ENCODE assay signal across 9 mouse cellular contexts in genomic region chr8:105263244-105263912, GRCm38 (mm10). TPM values are rescaled to one million over a fixed set of nuclear protein-coding genes. Genes with fewer than 3 reads are reported as not detected.
DNase-seq lines count a peak whose midpoint lies in the region; ATAC-seq and TF ChIP-seq lines count a peak whose summit lies in the region.
"Had no signal": no experiment of that assay in that cellular context is flagged by ENCODE, and none has a peak within 500 bp of the region (broad histone marks: within the 10 kb centered on the region; RNA-seq: fewer than 3 reads in every experiment).

No protein-coding gene starts in this region.

- H3K9me3 ChIP-seq in kidney, embryonic 16.5 days (ENCODE audit: low read length): peaks cover 3% of the 10 kb centered on the region; the same call in 1 of the 2 replicates
- no peaks in the 10 kb centered on the region for H3K9me3 ChIP-seq in ES-Bruce4 (replicated peaks; ENCODE audit: control insufficient read depth, insufficient read depth, low read length, poor library complexity, severe bottlenecking)
- peaks cover 6% of the 10 kb centered on the region; the same call in 1 of the 2 replicates for H3K9me3 ChIP-seq in liver, embryonic 13.5 days (replicated peaks)

- peak overlapping the region; percentile 82; the same call in 1 of the 2 replicates for H3K4me3 ChIP-seq in kidney, embryonic 16.5 days (ENCODE audit: low read length)
- no peak overlapping the region for H3K4me3 ChIP-seq in ES-Bruce4 (ENCODE audit: low read depth, low read length)
- peak overlapping the region; percentile 84 for H3K4me3 ChIP-seq in brown adipose tissue, adult 24 weeks (ENCODE audit: insufficient read depth, low read depth, low read length)
- H3K4me3 ChIP-seq in liver, embryonic 13.5 days (replicated peaks): peak overlapping the region; percentile 82

- H3K27ac ChIP-seq in kidney, embryonic 16.5 days (ENCODE audit: low read length): no peak overlapping the region
- H3K27ac ChIP-seq in ES-Bruce4 (ENCODE audit: insufficient read depth, low read length): no peak overlapping the region
- no peak overlapping the region for H3K27ac ChIP-seq in brown adipose tissue, adult 24 weeks (replicated peaks; ENCODE audit: low read depth, low read length)
- H3K27ac ChIP-seq in liver, embryonic 13.5 days: no peak overlapping the region

- no peak for TF ChIP-seq POLR2A in ES-Bruce4 (IDR thresholded peaks at IDR 0.05; ENCODE audit: insufficient read depth, low read length)

- peaks cover 35% of the 10 kb centered on the region for H3K4me1 ChIP-seq in kidney, embryonic 16.5 days (ENCODE audit: insufficient read depth, low read length)
- no peaks in the 10 kb centered on the region for H3K4me1 ChIP-seq in ES-Bruce4 (ENCODE audit: control insufficient read depth, insufficient read depth, low read length)
- H3K4me1 ChIP-seq in brown adipose tissue, adult 24 weeks (ENCODE audit: control insufficient read depth, insufficient read depth, insufficient read length, low read length): peaks cover 5% of the 10 kb centered on the region; the same call in 1 of the 2 replicates
- H3K4me1 ChIP-seq in liver, embryonic 13.5 days (replicated peaks): peaks cover 56% of the 10 kb centered on the region

- H3K36me3 ChIP-seq in kidney, embryonic 16.5 days (ENCODE audit: insufficient read depth, low read length): no peaks in the 10 kb centered on the region
- H3K36me3 ChIP-seq in ES-Bruce4 (ENCODE audit: control insufficient read depth, insufficient read depth, low read length, poor library complexity, severe bottlenecking): no peaks in the 10 kb centered on the region
- H3K36me3 ChIP-seq in liver, embryonic 13.5 days: no peaks in the 10 kb centered on the region

- no peak for TF ChIP-seq EP300 in ES-Bruce4 (IDR thresholded peaks at IDR 0.05; ENCODE audit: insufficient read depth, low read depth, low read length)

- peaks cover 81% of the 10 kb centered on the region for H3K27me3 ChIP-seq in kidney, embryonic 16.5 days (ENCODE audit: insufficient read depth, low read length)
- 0 out of 2 replicates have a peak, but pooled peaks cover 2% of the 10 kb centered on the region for H3K27me3 ChIP-seq in ES-Bruce4 (ENCODE audit: control insufficient read depth, insufficient read depth, low read length, poor library complexity, severe bottlenecking)
- H3K27me3 ChIP-seq in liver, embryonic 13.5 days: peaks cover 70% of the 10 kb centered on the region

- 40% methylated on average over 16 of the region's 16 CpGs for WGBS in kidney, embryonic 16.5 days
- WGBS in liver, embryonic 13.5 days (ENCODE audit: insufficient replicate concordance): 38% methylated on average over 16 of the region's 16 CpGs

- no peak for ATAC-seq in kidney, embryonic 16.5 days (ENCODE audit: low FRiP score, low TSS enrichment)
- no peak for ATAC-seq in liver, embryonic 13.5 days (ENCODE audit: low read depth)

- TF ChIP-seq CTCF in ES-Bruce4 (IDR thresholded peaks at IDR 0.05; ENCODE audit: low read depth, low read length): no peak

- no peak for DNase-seq in kidney, adult 18-20 months
- no peak for DNase-seq in liver, embryonic 13.5 days
- DNase-seq in right cerebral cortex, postnatal 14 days: no peak
- no peak for DNase-seq in B cell, adult 2 months
- DNase-seq in gastrocnemius, postnatal 10 days: no peak
- DNase-seq: adrenal gland, postnatal 25 days had no signal

- no peak overlapping the region for H3K9ac ChIP-seq in kidney, embryonic 16.5 days (replicated peaks; ENCODE audit: low read length)
- H3K9ac ChIP-seq in ES-Bruce4 (ENCODE audit: low read depth, poor library complexity, severe bottlenecking): peak overlapping the region; percentile 64; the same call in 1 of the 2 replicates
- peak overlapping the region; percentile 84 for H3K9ac ChIP-seq in liver, embryonic 13.5 days

- H3K4me2 ChIP-seq in kidney, embryonic 16.5 days (replicated peaks; ENCODE audit: low read depth, low read length): peak overlapping the region; percentile 94
- H3K4me2 ChIP-seq in liver, embryonic 13.5 days: peak overlapping the region; percentile 94

RNA-seq across cellular contexts. Expression of gene Tradd, which starts 1.0 kb away (rescaled TPM):
- polyA plus RNA-seq in kidney, embryonic 16.5 days (2015; fragmentation: Nextera tagmentation; extraction: Ambion mirVana): 23.4 and 26.3 TPM in 2 replicates
- polyA plus RNA-seq in ES-Bruce4 (2011; ENCODE audit: insufficient read depth, insufficient read length, low read depth, missing spikeins): 4.7 and 5.6 TPM in 2 replicates
- polyA plus RNA-seq in brown adipose tissue, adult 24 weeks (2012; ENCODE audit: insufficient read depth, insufficient read length, missing spikeins): 5.1 TPM in 2 replicates
- polyA plus RNA-seq in liver, embryonic 13.5 days (2015; fragmentation: Nextera tagmentation; extraction: Ambion mirVana): 16.2 and 16.7 TPM in 2 replicates
- total RNA-seq in gastrocnemius, postnatal 10 days (2021): 1 to 10 TPM; 3.3 to 4.4 TPM

RNA-seq across cellular contexts. Expression of gene Fbxl8, which starts 1.1 kb away (rescaled TPM):
- 3.0 and 3.1 TPM in 2 replicates for polyA plus RNA-seq in kidney, embryonic 16.5 days (2015; fragmentation: Nextera tagmentation; extraction: Ambion mirVana)
- 1.5 and 1.9 TPM in 2 replicates for polyA plus RNA-seq in ES-Bruce4 (2011; ENCODE audit: insufficient read depth, insufficient read length, low read depth, missing spikeins)
- polyA plus RNA-seq in brown adipose tissue, adult 24 weeks (2012; ENCODE audit: insufficient read depth, insufficient read length, missing spikeins): 2.0 TPM in 2 replicates
- 0.98 and 1.1 TPM in 2 replicates for polyA plus RNA-seq in liver, embryonic 13.5 days (2015; fragmentation: Nextera tagmentation; extraction: Ambion mirVana)
- 1 to 10 TPM in 1 of 2 experiments, under 1 TPM in 1; 0.85 to 1.6 TPM for total RNA-seq in gastrocnemius, postnatal 10 days (2021)

RNA-seq across cellular contexts. Expression of gene Hsf4, which starts 6.2 kb away (rescaled TPM):
- 0.14 and 0.16 TPM in 2 replicates for polyA plus RNA-seq in kidney, embryonic 16.5 days (2015; fragmentation: Nextera tagmentation; extraction: Ambion mirVana)
- 1.1 and 1.4 TPM in 2 replicates for polyA plus RNA-seq in ES-Bruce4 (2011; ENCODE audit: insufficient read depth, insufficient read length, low read depth, missing spikeins)
- 5.0 and 6.9 TPM in 2 replicates for polyA plus RNA-seq in brown adipose tissue, adult 24 weeks (2012; ENCODE audit: insufficient read depth, insufficient read length, missing spikeins)
- 0.10 TPM in 1 of 2 replicates, not detected in the other for polyA plus RNA-seq in liver, embryonic 13.5 days (2015; fragmentation: Nextera tagmentation; extraction: Ambion mirVana)
- total RNA-seq in gastrocnemius, postnatal 10 days (2021): under 1 TPM; 0.42 to 0.70 TPM

RNA-seq across cellular contexts. Expression of gene B3gnt9, which starts 8.4 kb away (rescaled TPM):
- 10.2 and 11.9 TPM in 2 replicates for polyA plus RNA-seq in kidney, embryonic 16.5 days (2015; fragmentation: Nextera tagmentation; extraction: Ambion mirVana)
- polyA plus RNA-seq in ES-Bruce4 (2011; ENCODE audit: insufficient read depth, insufficient read length, low read depth, missing spikeins): 0.37 and 0.67 TPM in 2 replicates
- 1.9 and 2.8 TPM in 2 replicates for polyA plus RNA-seq in brown adipose tissue, adult 24 weeks (2012; ENCODE audit: insufficient read depth, insufficient read length, missing spikeins)
- polyA plus RNA-seq in liver, embryonic 13.5 days (2015; fragmentation: Nextera tagmentation; extraction: Ambion mirVana): 2.3 and 3.2 TPM in 2 replicates
- 1 to 10 TPM; 8.6 to 9.9 TPM for total RNA-seq in gastrocnemius, postnatal 10 days (2021)

RNA-seq across cellular contexts. Expression of gene Nol3, which starts 12.6 kb away (rescaled TPM):
- 1.2 and 1.4 TPM in 2 replicates for polyA plus RNA-seq in kidney, embryonic 16.5 days (2015; fragmentation: Nextera tagmentation; extraction: Ambion mirVana)
- polyA plus RNA-seq in ES-Bruce4 (2011; ENCODE audit: insufficient read depth, insufficient read length, low read depth, missing spikeins): 0.94 and 1.4 TPM in 2 replicates
- 57.4 and 71.2 TPM in 2 replicates for polyA plus RNA-seq in brown adipose tissue, adult 24 weeks (2012; ENCODE audit: insufficient read depth, insufficient read length, missing spikeins)
- 0.10 and 0.14 TPM in 2 replicates for polyA plus RNA-seq in liver, embryonic 13.5 days (2015; fragmentation: Nextera tagmentation; extraction: Ambion mirVana)
- 10 to 100 TPM; 22.3 to 22.8 TPM for total RNA-seq in gastrocnemius, postnatal 10 days (2021)
